Mouse (Mus musculus) embryonic facial prominence, embryonic 14.5 days (tissue): ENCODE data around the gene Pdzd2. TPM values are rescaled to one million over a fixed set of nuclear protein-coding genes. Genes with fewer than 3 reads are reported as not detected.

ENCODE experiments used
- ATAC-seq: fragments of 200-750 bp; cut with Nextera tagmentation; 2 replicates; pipeline ENCODE4 v1.8.0; 2017; ENCODE audit warnings: low read depth, moderate number of reproducible peaks, moderate TSS enrichment
- DNase-seq: peaks from one replicate; pipeline ENCODE4 v3.0.0-alpha.2; 2015; ENCODE audit warnings: low spot score
- H3K27ac ChIP-seq: fragments of 300-500 bp; sonication (generic); replicated peaks from 2 replicates; pipeline ENCODE4 v1.5.1; 2014; ENCODE audit warnings: low read depth, mild to moderate bottlenecking, low read length, moderate library complexity
- H3K27me3 ChIP-seq: fragments of 300-500 bp; sonication (generic); replicated peaks from 2 replicates; pipeline ENCODE4 v1.6.1; 2014; ENCODE audit warnings: low read length; ENCODE audit not compliant: control insufficient read depth, insufficient read depth
- H3K36me3 ChIP-seq: fragments of 300-500 bp; sonication (generic); 2 replicates; pipeline ENCODE4 v1.6.1; 2014; ENCODE audit warnings: low read length, mixed read lengths; ENCODE audit not compliant: control insufficient read depth, insufficient read depth
- H3K4me1 ChIP-seq: fragments of 300-500 bp; sonication (generic); 2 replicates; pipeline ENCODE4 v1.6.1; 2014; ENCODE audit warnings: antibody characterized with exemption, low read length; ENCODE audit not compliant: control insufficient read depth, insufficient read depth
- H3K4me2 ChIP-seq: fragments of 300-500 bp; sonication (generic); 2 replicates; pipeline ENCODE4 v1.6.1; 2014; ENCODE audit warnings: low read depth, mild to moderate bottlenecking, low read length, moderate library complexity, mixed read lengths
- H3K4me3 ChIP-seq: fragments of 300-500 bp; sonication (generic); 2 replicates; pipeline ENCODE4 v1.5.1; 2014; ENCODE audit warnings: low read depth, mild to moderate bottlenecking, low read length
- H3K9ac ChIP-seq: fragments of 300-500 bp; sonication (generic); 2 replicates; pipeline ENCODE4 v1.6.1; 2014; ENCODE audit warnings: low read depth, mild to moderate bottlenecking, low read length, moderate library complexity, mixed read lengths
- H3K9me3 ChIP-seq: fragments of 300-500 bp; sonication (generic); 2 replicates; pipeline ENCODE4 v1.6.1; 2016; ENCODE audit warnings: low read length; ENCODE audit not compliant: control insufficient read depth
- WGBS: fragments of 180-500 bp; shearing (Covaris S2); extraction: QIAGEN DNeasy Blood & Tissue Kit; methylation state at CpG from one replicate; pipeline ENCODE4 v1.1.7; 2014; 5-methylcytosine and 5-hydroxymethylcytosine counted together
- polyA plus RNA-seq: library from polyadenylated mRNA; unstranded; fragments of >200 nt; fragmentation: Nextera tagmentation; extraction: Ambion mirVana; gene quantifications from 2 replicates; pipeline ENCODE4 v1.2.1, GENCODE M21; 2014

The Pdzd2 gene
- polyA plus RNA-seq, 1 experiment from 2014 or later, result 28.0 TPM

- H3K4me1 ChIP-seq, result peaks cover 3% of the 10 kb centered on the region; the same call in 1 of the 2 replicates
- no peak for ATAC-seq
- no peak for DNase-seq
- no peaks in the 10 kb centered on the region for H3K27me3 ChIP-seq
- H3K27ac ChIP-seq, result no peak overlapping the region
- no peak overlapping the region for H3K4me2 ChIP-seq
- H3K9me3 ChIP-seq, result no peaks in the 10 kb centered on the region
- H3K4me3 ChIP-seq, result no peak overlapping the region
- H3K9ac ChIP-seq, result no peak overlapping the region
- H3K36me3 ChIP-seq, result no peaks in the 10 kb centered on the region
- WGBS, result 58% methylated on average over 7 of the region's 7 CpGs
Measured at GRCm38 (mm10) chr15:12697741-12698140, 42.0 kb downstream of the Pdzd2 start.

DNA sequence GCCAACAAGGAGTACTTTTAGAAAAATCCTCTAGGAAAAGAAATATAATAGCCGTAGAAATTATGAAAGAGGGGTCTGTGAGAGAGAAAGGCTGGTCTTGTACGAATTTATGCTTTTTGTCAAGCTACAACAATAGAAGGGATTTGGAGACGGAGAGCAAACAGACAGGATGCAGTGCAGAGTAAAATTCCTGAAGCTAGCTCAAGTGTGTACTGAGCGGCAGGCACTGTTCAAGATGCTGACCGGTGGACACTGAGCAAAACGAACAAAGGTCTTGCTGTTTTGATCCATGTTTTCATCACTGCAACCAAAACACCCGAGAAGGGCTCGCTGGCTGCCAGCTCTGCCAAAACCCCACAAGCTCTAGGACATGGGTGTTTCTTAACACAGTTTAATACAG is 42.8 kb downstream of the Pdzd2 start:
- Histone ChIP-seq H3K9ac (no peak overlapping the region), H3K4me2 (no peak overlapping the region), H3K27ac (peak overlapping the region; percentile 28; the same call in 1 of the 2 replicates), H3K9me3 (no peaks in the 10 kb centered on the region), H3K4me1 (peaks cover 3% of the 10 kb centered on the region; the same call in 1 of the 2 replicates), H3K27me3 (no peaks in the 10 kb centered on the region), H3K36me3 (no peaks in the 10 kb centered on the region), H3K4me3 (no peak overlapping the region)
- WGBS, result 36% methylated on average over 8 of the region's 8 CpGs
- no peak for DNase-seq
- peak; percentile 33; the same call in 1 of the 2 replicates for ATAC-seq

DNA sequence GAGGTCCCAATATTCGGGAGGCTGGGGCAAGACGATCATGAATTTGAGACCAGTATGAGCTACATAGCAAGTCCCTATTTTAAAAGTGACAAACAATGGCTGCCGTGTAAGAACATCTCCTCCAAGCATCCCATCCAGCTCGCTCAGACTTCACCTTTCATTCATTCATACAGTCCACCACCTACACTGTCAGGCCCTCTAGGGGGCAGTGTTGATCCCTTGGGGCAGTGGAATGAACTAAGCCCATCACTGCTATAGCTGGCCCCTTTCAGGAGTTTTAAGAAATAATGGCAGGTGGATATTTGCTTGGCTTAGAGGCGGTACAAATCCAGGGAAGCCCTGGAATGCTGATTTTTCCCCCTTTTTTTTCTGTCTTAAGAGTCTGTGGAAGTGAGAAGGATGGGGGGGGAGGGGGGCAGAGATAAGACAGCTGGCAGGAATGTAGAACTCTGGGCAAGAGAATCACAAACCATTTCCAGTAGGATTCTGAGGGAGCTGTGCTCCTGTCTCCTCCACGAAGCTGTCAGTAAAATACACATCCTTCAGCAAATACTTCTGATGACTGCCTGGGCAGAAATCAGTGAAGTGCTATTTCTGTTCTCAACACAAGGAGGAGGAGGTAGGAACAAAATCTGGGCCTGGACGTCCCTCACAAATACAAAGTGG is 49.9 kb downstream of the Pdzd2 start:
- no peaks in the 10 kb centered on the region for H3K36me3 ChIP-seq
- H3K27me3 ChIP-seq, result no peaks in the 10 kb centered on the region
- H3K9me3 ChIP-seq, result 0 out of 2 replicates have a peak, but pooled peaks cover 7% of the 10 kb centered on the region
- H3K9ac ChIP-seq, result no peak overlapping the region
- no peaks in the 10 kb centered on the region for H3K4me1 ChIP-seq
- H3K27ac ChIP-seq, result no peak overlapping the region
- 90% methylated on average over 7 of the region's 7 CpGs for WGBS
- H3K4me2 ChIP-seq, result no peak overlapping the region
- no peak for ATAC-seq
- DNase-seq, result no peak
- no peak overlapping the region for H3K4me3 ChIP-seq

- 24% methylated on average over 9 of the region's 9 CpGs for WGBS
- H3K4me3 ChIP-seq, result no peak overlapping the region
- no peaks in the 10 kb centered on the region for H3K27me3 ChIP-seq
- no peak overlapping the region for H3K9ac ChIP-seq
- 0 out of 2 replicates have a peak, but pooled peaks cover 3% of the 10 kb centered on the region for H3K9me3 ChIP-seq
- DNase-seq, result peak; percentile 75
- peak overlapping the region; percentile 79; the same call in 1 of the 2 replicates for H3K27ac ChIP-seq
- H3K4me1 ChIP-seq, result peaks cover 27% of the 10 kb centered on the region
- H3K4me2 ChIP-seq, result no peak overlapping the region
- H3K36me3 ChIP-seq, result no peaks in the 10 kb centered on the region
- ATAC-seq, result peak; percentile 35; the same call in 1 of the 2 replicates
Measured at GRCm38 (mm10) chr15:12682549-12682948, 57.2 kb downstream of the Pdzd2 start.

GRCm38 (mm10) chr15:12681891-12682290 is 57.8 kb downstream of the Pdzd2 start:
- Histone ChIP-seq H3K9me3 (0 out of 2 replicates have a peak, but pooled peaks cover 3% of the 10 kb centered on the region), H3K9ac (no peak overlapping the region), H3K4me2 (no peak overlapping the region), H3K4me3 (no peak overlapping the region), H3K4me1 (peaks cover 27% of the 10 kb centered on the region), H3K27ac (peak overlapping the region; percentile 79; the same call in 1 of the 2 replicates), H3K27me3 (no peaks in the 10 kb centered on the region), H3K36me3 (no peaks in the 10 kb centered on the region)
- WGBS, result 74% methylated on average over 2 of the region's 2 CpGs
- DNase-seq (no peak), ATAC-seq (no peak)

- Histone ChIP-seq H3K4me2 (peak overlapping the region; percentile 34), H3K4me1 (peaks cover 27% of the 10 kb centered on the region), H3K36me3 (no peaks in the 10 kb centered on the region), H3K9me3 (0 out of 2 replicates have a peak, but pooled peaks cover 3% of the 10 kb centered on the region), H3K4me3 (no peak overlapping the region), H3K9ac (no peak overlapping the region), H3K27me3 (no peaks in the 10 kb centered on the region), H3K27ac (peak overlapping the region; percentile 79)
- ATAC-seq (peak; percentile 91), DNase-seq (peak; percentile 91)
- 19% methylated on average over 7 of the region's 7 CpGs for WGBS
Measured at GRCm38 (mm10) chr15:12680750-12681149, 59.0 kb downstream of the Pdzd2 start.

DNA sequence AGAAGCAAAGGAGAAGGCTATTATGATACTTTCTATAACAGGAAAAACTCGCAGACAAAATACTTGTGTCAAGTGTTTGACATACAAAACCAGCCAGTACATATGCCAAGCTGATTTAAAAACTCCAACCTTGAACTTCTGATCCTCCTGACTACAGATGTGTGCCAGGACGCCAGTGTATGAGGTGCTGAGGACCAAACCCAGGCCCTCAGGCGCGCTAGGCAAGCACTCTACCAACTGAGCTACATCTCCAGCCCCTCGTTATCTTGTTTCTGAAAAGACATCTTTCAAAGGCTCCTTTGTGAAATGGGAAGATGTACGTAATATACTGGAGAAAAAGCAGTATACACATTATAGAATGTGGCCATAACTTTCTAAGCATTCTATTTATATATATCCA is 59.7 kb downstream of the Pdzd2 start:
- H3K4me1 ChIP-seq, result peaks cover 27% of the 10 kb centered on the region

GRCm38 (mm10) chr15:12678540-12679112 is 61.1 kb downstream of the Pdzd2 start:
- Histone ChIP-seq H3K36me3 (no peaks in the 10 kb centered on the region), H3K4me3 (no peak overlapping the region), H3K4me2 (no peak overlapping the region), H3K4me1 (peaks cover 27% of the 10 kb centered on the region), H3K9ac (no peak overlapping the region), H3K9me3 (no peaks in the 10 kb centered on the region), H3K27me3 (no peaks in the 10 kb centered on the region), H3K27ac (no peak overlapping the region)
- DNase-seq (no peak), ATAC-seq (no peak)
- WGBS, result 67% methylated on average over 2 of the region's 2 CpGs

More for the DNA sequence above, 59.7 kb downstream of the Pdzd2 start:
- WGBS, result 78% methylated on average over 6 of the region's 6 CpGs
- no peak overlapping the region for H3K9ac ChIP-seq
- 0 out of 2 replicates have a peak, but pooled peaks cover 2% of the 10 kb centered on the region for H3K9me3 ChIP-seq
- peak overlapping the region; percentile 79 for H3K27ac ChIP-seq
- no peak overlapping the region for H3K4me2 ChIP-seq
- ATAC-seq (no peak), DNase-seq (no peak)
- H3K27me3 ChIP-seq, result no peaks in the 10 kb centered on the region
- H3K36me3 ChIP-seq, result no peaks in the 10 kb centered on the region
- H3K4me3 ChIP-seq, result no peak overlapping the region
